8 mouse cellular contexts compared by ENCODE assay signal in genomic region chr5:3342771-3343565, GRCm38 (mm10). TPM values are rescaled to one million over a fixed set of nuclear protein-coding genes. Genes with fewer than 3 reads are reported as not detected.
DNase-seq lines count a peak whose midpoint lies in the region; ATAC-seq and TF ChIP-seq lines count a peak whose summit lies in the region.

No protein-coding gene starts in this region.

- peak overlapping the region; percentile 73 for H3K9ac ChIP-seq in forebrain, embryonic 13.5 days
- H3K9ac ChIP-seq in midbrain, embryonic 11.5 days (ENCODE audit: low read length) = peak overlapping the region; percentile 55; the same call in 1 of the 2 replicates
- H3K9ac ChIP-seq in stomach, postnatal 0 days (ENCODE audit: low read length) = peak overlapping the region; percentile 79

- H3K9me3 ChIP-seq in forebrain, embryonic 13.5 days (replicated peaks) = no peaks in the 10 kb centered on the region
- H3K9me3 ChIP-seq in midbrain, embryonic 11.5 days (ENCODE audit: control insufficient read depth, low read length) = no peaks in the 10 kb centered on the region
- no peaks in the 10 kb centered on the region for H3K9me3 ChIP-seq in stomach, postnatal 0 days (ENCODE audit: control insufficient read depth, low read length)

- H3K4me3 ChIP-seq in layer of hippocampus, adult 2 months = peak overlapping the region; percentile 65
- peak overlapping the region; percentile 93 for H3K4me3 ChIP-seq in bone marrow, adult 2 months (replicated peaks; ENCODE audit: control insufficient read depth, low read depth, low read length)
- H3K4me3 ChIP-seq in forebrain, embryonic 13.5 days = peak overlapping the region; percentile 62
- H3K4me3 ChIP-seq in midbrain, embryonic 11.5 days (ENCODE audit: low read depth, low read length) = peak overlapping the region; percentile 56
- H3K4me3 ChIP-seq in stomach, postnatal 0 days (ENCODE audit: low read depth, low read length) = peak overlapping the region; percentile 75

- H3K4me1 ChIP-seq in bone marrow, adult 2 months (ENCODE audit: control insufficient read depth, insufficient read depth, low read length) = no peaks in the 10 kb centered on the region
- peaks cover 27% of the 10 kb centered on the region for H3K4me1 ChIP-seq in forebrain, embryonic 13.5 days
- peaks cover 3% of the 10 kb centered on the region; the same call in 1 of the 2 replicates for H3K4me1 ChIP-seq in midbrain, embryonic 11.5 days (ENCODE audit: control insufficient read depth, insufficient read depth, low read length)
- H3K4me1 ChIP-seq in stomach, postnatal 0 days (replicated peaks; ENCODE audit: control insufficient read depth, insufficient read depth) = no peaks in the 10 kb centered on the region

- no peak for TF ChIP-seq POLR2A in bone marrow, adult 2 months (IDR thresholded peaks at IDR 0.05; ENCODE audit: borderline replicate concordance, control insufficient read depth, low read depth, low read length)

- no peaks in the 10 kb centered on the region for H3K36me3 ChIP-seq in forebrain, embryonic 13.5 days (ENCODE audit: poor library complexity, severe bottlenecking)
- no peaks in the 10 kb centered on the region for H3K36me3 ChIP-seq in midbrain, embryonic 11.5 days (ENCODE audit: control insufficient read depth, insufficient read depth, low read length)
- H3K36me3 ChIP-seq in stomach, postnatal 0 days (ENCODE audit: control insufficient read depth, insufficient read depth, low read length) = no peaks in the 10 kb centered on the region

- peak overlapping the region; percentile 93 for H3K4me2 ChIP-seq in forebrain, embryonic 13.5 days
- peak overlapping the region; percentile 95 for H3K4me2 ChIP-seq in midbrain, embryonic 11.5 days
- peak overlapping the region; percentile 99 for H3K4me2 ChIP-seq in stomach, postnatal 0 days (replicated peaks; ENCODE audit: low read depth)

- peak overlapping the region; percentile 49; the same call in 1 of the 2 replicates for H3K27ac ChIP-seq in layer of hippocampus, adult 2 months
- peak overlapping the region; percentile 92 for H3K27ac ChIP-seq in bone marrow, adult 2 months (ENCODE audit: control insufficient read depth, insufficient read depth, low read depth, low read length, poor library complexity)
- H3K27ac ChIP-seq in forebrain, embryonic 13.5 days = peak overlapping the region; percentile 75
- no peak overlapping the region; the same call in 1 of the 2 replicates for H3K27ac ChIP-seq in midbrain, embryonic 11.5 days (ENCODE audit: low read depth, low read length)
- peak overlapping the region; percentile 89 for H3K27ac ChIP-seq in stomach, postnatal 0 days (replicated peaks)

- intact Hi-C loops in left cerebral cortex, postnatal 36 days (cut with DNase I) = loop anchor here (2.0 to 5.0 kb wide), 2 partner anchors 39 to 172 kb away; no protein-coding TSS in a partner anchor

- H3K27me3 ChIP-seq in forebrain, embryonic 13.5 days = peaks cover 6% of the 10 kb centered on the region; the same call in 1 of the 2 replicates
- peaks cover 10% of the 10 kb centered on the region for H3K27me3 ChIP-seq in midbrain, embryonic 11.5 days (ENCODE audit: control insufficient read depth, insufficient read depth, low read length)
- H3K27me3 ChIP-seq in stomach, postnatal 0 days (ENCODE audit: control insufficient read depth, insufficient read depth, low read length) = no peaks in the 10 kb centered on the region

- under 1% methylated on average over 46 of the region's 46 CpGs for WGBS in bone marrow, adult 2 months
- WGBS in forebrain, embryonic 13.5 days = under 1% methylated on average over 46 of the region's 46 CpGs
- under 1% methylated on average over 46 of the region's 46 CpGs for WGBS in midbrain, embryonic 11.5 days
- WGBS in stomach, postnatal 0 days = under 1% methylated on average over 45 of the region's 46 CpGs

- ATAC-seq in forebrain, embryonic 13.5 days = peak; percentile 64
- ATAC-seq in hematopoietic stem cell, adult 5-6 weeks (replicated peaks in 1 of 2; ENCODE audit: insufficient read depth in 1 of 2, low FRiP score in 2 of 2, low TSS enrichment in 1 of 2, low read depth in 1 of 2, poor library complexity in 2 of 2, severe bottlenecking in 2 of 2) = peak; percentile 15 to 30; a peak in 3 of 4 replicates
- ATAC-seq in midbrain, embryonic 11.5 days (ENCODE audit: low FRiP score) = peak; percentile 64
- ATAC-seq in stomach, postnatal 0 days (ENCODE audit: low FRiP score, low TSS enrichment) = peak; percentile 33

- no peak for TF ChIP-seq CTCF in layer of hippocampus, adult 2 months (conservative IDR thresholded peaks at IDR 0.05)
- no peak for TF ChIP-seq CTCF in bone marrow, adult 2 months (IDR thresholded peaks at IDR 0.05; ENCODE audit: control insufficient read depth, insufficient read depth, low read length)
- peak; percentile 40; the same call in 1 of the 2 replicates for TF ChIP-seq CTCF in stomach, postnatal 0 days (IDR thresholded peaks at IDR 0.05; ENCODE audit: low read depth)

- TF ChIP-seq EP300 in stomach, postnatal 0 days (optimal IDR thresholded peaks at IDR 0.05) = no peak

- DNase-seq in layer of hippocampus, adult 2 months (ENCODE audit: low spot score in 2 of 2) = no peak
- no peak for DNase-seq in layer of hippocampus, adult 8-10 months (ENCODE audit: low spot score in 2 of 2)
- peak; percentile 18 to 19 for DNase-seq in left cerebral cortex, postnatal 36 days (ENCODE audit: low spot score in 2 of 2)
- DNase-seq in midbrain, embryonic 11.5 days (ENCODE audit: low spot score, missing footprints) = peak; percentile 97
- DNase-seq in stomach, postnatal 0 days (ENCODE audit: low spot score) = peak; percentile 68

RNA-seq across cellular contexts. Expression of gene Cdk6, which starts 1.7 kb away (rescaled TPM):
- 1 to 10 TPM; 3.5 to 6.3 TPM for total RNA-seq in layer of hippocampus, adult 2 months (2021)
- total RNA-seq in layer of hippocampus, adult 8-10 months (2022) = 1 to 10 TPM; 3.5 to 9.3 (median 5.5) TPM
- 10.8 and 31.0 TPM in 2 replicates for polyA plus RNA-seq in bone marrow, adult 2 months (2011; ENCODE audit: insufficient read depth, insufficient read length, low replicate concordance, missing spikeins)
- polyA plus RNA-seq in forebrain, embryonic 13.5 days (2015; fragmentation: Nextera tagmentation; extraction: Ambion mirVana) = 30.3 and 34.4 TPM in 2 replicates
- 171 and 186 TPM in 2 replicates for total RNA-seq in hematopoietic stem cell, adult 5-6 weeks (2017)
- total RNA-seq in left cerebral cortex, postnatal 36 days (2021) = 1 to 10 TPM; 2.1 to 4.0 TPM
- polyA plus RNA-seq in midbrain, embryonic 11.5 days (2014; fragmentation: Nextera tagmentation; extraction: Ambion mirVana) = 13.4 and 15.3 TPM in 2 replicates
- polyA plus RNA-seq in stomach, postnatal 0 days (2015; fragmentation: Nextera tagmentation; extraction: Ambion mirVana) = 15.7 and 16.6 TPM in 2 replicates

Comparison
In these comparisons a context has a peak if more than half of its experiments do, and no peak if none do; other contexts are left out.
1. DNase-seq: peak in left cerebral cortex, postnatal 36 days (2 of 2), midbrain, embryonic 11.5 days (single experiment) and stomach, postnatal 0 days (single experiment); none in layer of hippocampus, adult 2 months (0 of 2) and layer of hippocampus, adult 8-10 months (0 of 2).
2. RNA of gene Cdk6, which starts 1.7 kb away (total RNA-seq): 171 to 186 TPM in hematopoietic stem cell, adult 5-6 weeks; 3.5 to 9.3 TPM in layer of hippocampus, adult 8-10 months, 3.5 to 6.3 TPM in layer of hippocampus, adult 2 months and 2.1 to 4.0 TPM in left cerebral cortex, postnatal 36 days; every median in the first group is over 10 times any median in the second.
3. Peak in every context shown above with its lines, with median percentiles within 50 percentile points of each other: H3K4me3 ChIP-seq, ATAC-seq, H3K4me2 ChIP-seq and H3K9ac ChIP-seq.